Mouse (Mus musculus) MEL (cell line): ENCODE results near the gene Anxa2. TPM values are rescaled to one million over a fixed set of nuclear protein-coding genes. Genes with fewer than 3 reads are reported as not detected.

Experiments
- DNase-seq: peaks from one replicate; pipeline ENCODE4 v3.0.0; 2011; ENCODE audit warnings: low read depth, low spot score
- H3K27ac ChIP-seq: 2 replicates; pipeline ENCODE4 v1.5.1; 2012; ENCODE audit warnings: low read depth, mild to moderate bottlenecking, control low read depth, low read length, moderate library complexity; ENCODE audit not compliant: control insufficient read depth
- H3K27me3 ChIP-seq, 2 experiments: fragments of 150-350 bp in 1 of 2; sonication (generic) in 1 of 2; 2 replicates each; pipeline ENCODE4 v1.6.1; 2012; ENCODE audit warnings: low read length in 2 of 2, mild to moderate bottlenecking in 2 of 2, improper control_type of control experiment in 1 of 2, moderate library complexity in 1 of 2; ENCODE audit not compliant: insufficient read depth in 2 of 2, control insufficient read depth in 1 of 2
- H3K36me3 ChIP-seq, 2 experiments: 2 replicates each; pipeline ENCODE4 v1.6.1; 2012 to 2014; ENCODE audit warnings: low read length in 2 of 2, improper control_type of control experiment in 1 of 2, inconsistent platforms in 1 of 2, mild to moderate bottlenecking in 1 of 2; ENCODE audit not compliant: insufficient read depth in 2 of 2, control insufficient read depth in 1 of 2
- H3K4me1 ChIP-seq, 2 experiments: fragments of 150-350 bp in 1 of 2; sonication (generic) in 1 of 2; 2 replicates each; pipeline ENCODE4 v1.6.1; 2012; ENCODE audit warnings: low read length in 2 of 2, improper control_type of control experiment in 1 of 2, mild to moderate bottlenecking in 1 of 2; ENCODE audit not compliant: insufficient read depth in 2 of 2, control insufficient read depth in 1 of 2
- H3K4me3 ChIP-seq, 2 experiments: fragments of 150-350 bp in 1 of 2; sonication (generic) in 1 of 2; 2 replicates each; pipeline ENCODE4 v1.5.1; 2012; ENCODE audit warnings: low read depth in 2 of 2, low read length in 2 of 2, mild to moderate bottlenecking in 2 of 2, moderate library complexity in 2 of 2, control low read depth in 1 of 2, improper control_type of control experiment in 1 of 2; ENCODE audit not compliant: control insufficient read depth in 1 of 2, insufficient read depth in 1 of 2
- H3K79me2 ChIP-seq: 2 replicates; pipeline ENCODE4 v1.6.1; 2012; ENCODE audit warnings: mild to moderate bottlenecking, low read length, moderate library complexity; ENCODE audit not compliant: control insufficient read depth, poor library complexity, insufficient read depth
- H3K9ac ChIP-seq: 2 replicates; pipeline ENCODE4 v1.6.1; 2012; ENCODE audit warnings: low read depth, mild to moderate bottlenecking, control low read depth, low read length, moderate library complexity; ENCODE audit not compliant: control insufficient read depth, poor library complexity, severe bottlenecking
- H3K9me3 ChIP-seq: fragments of 150-350 bp; sonication (generic); replicated peaks from 2 replicates; pipeline ENCODE4 v1.6.1; 2012; ENCODE audit warnings: mild to moderate bottlenecking, low read length, improper control_type of control experiment, moderate library complexity; ENCODE audit not compliant: insufficient read depth
- BHLHE40 ChIP-seq: IDR thresholded peaks from 2 replicates; pipeline ENCODE4 v1.6.1; 2012; ENCODE audit warnings: low read depth, mild to moderate bottlenecking, inconsistent platforms, low read length, improper control_type of control experiment, borderline replicate concordance
- CHD1 ChIP-seq: IDR thresholded peaks from 2 replicates; pipeline ENCODE4 v1.6.1; 2012; ENCODE audit warnings: low read depth, mild to moderate bottlenecking, inconsistent platforms, low read length, improper control_type of control experiment
- CHD2 ChIP-seq: IDR thresholded peaks from 2 replicates; pipeline ENCODE4 v1.6.1; 2011; ENCODE audit warnings: low read length, improper control_type of control experiment
- CTCF ChIP-seq, 3 experiments: IDR thresholded peaks in 2 of 3; conservative IDR thresholded peaks in 1 of 3; 2 replicates each; pipeline ENCODE4 v1.5.1; 2011 to 2012; ENCODE audit warnings: low read length in 3 of 3, low read depth in 2 of 3, mild to moderate bottlenecking in 2 of 3, improper control_type of control experiment in 1 of 3, inconsistent platforms in 1 of 3, mixed read lengths in 1 of 3, moderate library complexity in 1 of 3; ENCODE audit not compliant: control insufficient read depth in 1 of 3, insufficient read depth in 1 of 3, poor library complexity in 1 of 3, severe bottlenecking in 1 of 3
- E2F4 ChIP-seq: IDR thresholded peaks from 2 replicates; pipeline ENCODE4 v1.6.1; 2011; ENCODE audit warnings: low read depth, low read length, improper control_type of control experiment, borderline replicate concordance
- EP300 ChIP-seq, 2 experiments: IDR thresholded peaks; 2 replicates each; pipeline ENCODE4 v1.6.1; 2011; ENCODE audit warnings: improper control_type of control experiment in 2 of 2, low read length in 2 of 2, low read depth in 1 of 2, mild to moderate bottlenecking in 1 of 2
- ETS1 ChIP-seq: IDR thresholded peaks from 2 replicates; pipeline ENCODE4 v1.6.1; 2012; ENCODE audit warnings: low read depth, mild to moderate bottlenecking, inconsistent platforms, low read length, improper control_type of control experiment, moderate library complexity
- GABPA ChIP-seq: IDR thresholded peaks from 2 replicates; pipeline ENCODE4 v1.6.1; 2012; ENCODE audit warnings: low read depth, mild to moderate bottlenecking, inconsistent platforms, low read length, improper control_type of control experiment, moderate library complexity
- HCFC1 ChIP-seq: IDR thresholded peaks from 2 replicates; pipeline ENCODE4 v1.6.1; 2012; ENCODE audit warnings: low read depth, mild to moderate bottlenecking, inconsistent platforms, low read length, improper control_type of control experiment, moderate library complexity
- JUND ChIP-seq: IDR thresholded peaks from 2 replicates; pipeline ENCODE4 v1.6.1; 2011; ENCODE audit warnings: low read depth, mild to moderate bottlenecking, improper control_type of control experiment, low read length
- KAT2A ChIP-seq: conservative IDR thresholded peaks from 2 replicates; pipeline ENCODE4 v1.6.1; 2012; ENCODE audit warnings: low read depth, low read length, improper control_type of control experiment, inconsistent platforms
- MAFK ChIP-seq: IDR thresholded peaks from 2 replicates; pipeline ENCODE4 v1.6.1; 2011; ENCODE audit warnings: low read depth, mild to moderate bottlenecking, low read length, improper control_type of control experiment, borderline replicate concordance
- MAZ ChIP-seq: IDR thresholded peaks from 2 replicates; pipeline ENCODE4 v1.6.1; 2012; ENCODE audit warnings: low read depth, mild to moderate bottlenecking, inconsistent platforms, low read length, improper control_type of control experiment
- MEF2A ChIP-seq: IDR thresholded peaks from 2 replicates; pipeline ENCODE4 v1.6.1; 2014; ENCODE audit warnings: low read depth, mild to moderate bottlenecking, inconsistent platforms, low read length, improper control_type of control experiment; ENCODE audit not compliant: poor library complexity, insufficient replicate concordance, severe bottlenecking; ENCODE audit errors: extremely low read depth
- MXI1 ChIP-seq: IDR thresholded peaks from 2 replicates; pipeline ENCODE4 v1.6.1; 2011; ENCODE audit warnings: mild to moderate bottlenecking, low read depth, low read length, improper control_type of control experiment
- MYB ChIP-seq: IDR thresholded peaks from 2 replicates; pipeline ENCODE4 v1.6.1; 2011; ENCODE audit warnings: mild to moderate bottlenecking, low read depth, low read length, improper control_type of control experiment
- MYC ChIP-seq: IDR thresholded peaks from 2 replicates; pipeline ENCODE4 v1.6.1; 2011; ENCODE audit warnings: low read depth, mild to moderate bottlenecking, low read length, improper control_type of control experiment, moderate library complexity
- NELFE ChIP-seq: IDR thresholded peaks from 2 replicates; pipeline ENCODE4 v1.6.1; 2011; ENCODE audit warnings: low read depth, low read length, improper control_type of control experiment
- NRF1 ChIP-seq: IDR thresholded peaks from 2 replicates; pipeline ENCODE4 v1.6.1; 2014; ENCODE audit warnings: low read depth, mild to moderate bottlenecking, inconsistent platforms, low read length, improper control_type of control experiment, moderate library complexity; ENCODE audit not compliant: poor library complexity, insufficient read depth, severe bottlenecking
- POLR2A ChIP-seq, 2 experiments: IDR thresholded peaks; 2 replicates each; pipeline ENCODE4 v1.6.1; 2011 to 2012; ENCODE audit warnings: low read length in 2 of 2, mild to moderate bottlenecking in 2 of 2, control low read depth in 1 of 2, improper control_type of control experiment in 1 of 2, low read depth in 1 of 2, moderate library complexity in 1 of 2; ENCODE audit not compliant: control insufficient read depth in 1 of 2, insufficient read depth in 1 of 2, poor library complexity in 1 of 2
- POLR2AphosphoS2 ChIP-seq: IDR thresholded peaks from 2 replicates; pipeline ENCODE4 v1.6.1; 2011; ENCODE audit warnings: low read length, improper control_type of control experiment
- POLR2AphosphoS5 ChIP-seq: IDR thresholded peaks from 2 replicates; pipeline ENCODE4 v1.6.1; 2012; ENCODE audit warnings: low read depth, borderline replicate concordance, mild to moderate bottlenecking, inconsistent platforms, low read length, moderate library complexity, mixed read lengths
- RAD21 ChIP-seq: IDR thresholded peaks from 2 replicates; pipeline ENCODE4 v1.6.1; 2011; ENCODE audit warnings: mild to moderate bottlenecking, low read depth, low read length, improper control_type of control experiment
- SIN3A ChIP-seq: IDR thresholded peaks from 2 replicates; pipeline ENCODE4 v1.6.1; 2012; ENCODE audit warnings: low read length, improper control_type of control experiment, inconsistent platforms
- SMC3 ChIP-seq: IDR thresholded peaks from 2 replicates; pipeline ENCODE4 v1.6.1; 2011; ENCODE audit warnings: low read depth, low read length, improper control_type of control experiment
- TAL1 ChIP-seq: IDR thresholded peaks from 2 replicates; pipeline ENCODE4 v1.6.1; 2012; ENCODE audit warnings: mild to moderate bottlenecking, inconsistent platforms, low read length, moderate library complexity, mixed read lengths
- TBP ChIP-seq: IDR thresholded peaks from 2 replicates; pipeline ENCODE4 v1.8.0; 2011; ENCODE audit warnings: low read depth, low read length, improper control_type of control experiment
- TCF12 ChIP-seq: IDR thresholded peaks from 2 replicates; pipeline ENCODE4 v1.6.1; 2014; ENCODE audit warnings: low read depth, mild to moderate bottlenecking, inconsistent platforms, low read length, improper control_type of control experiment, moderate library complexity
- UBTF ChIP-seq: IDR thresholded peaks from 2 replicates; pipeline ENCODE4 v1.6.1; 2012; ENCODE audit warnings: low read depth, mild to moderate bottlenecking, inconsistent platforms, low read length, improper control_type of control experiment, moderate library complexity, borderline replicate concordance; ENCODE audit not compliant: insufficient read depth
- USF2 ChIP-seq, 2 experiments: IDR thresholded peaks; 2 replicates each; pipeline ENCODE4 v1.6.1; 2011 to 2012; ENCODE audit warnings: improper control_type of control experiment in 2 of 2, low read length in 2 of 2, borderline replicate concordance in 1 of 2, inconsistent platforms in 1 of 2, low read depth in 1 of 2, mild to moderate bottlenecking in 1 of 2; ENCODE audit not compliant: insufficient read depth in 1 of 2
- ZC3H11A ChIP-seq: IDR thresholded peaks from 2 replicates; pipeline ENCODE4 v1.6.1; 2012; ENCODE audit warnings: low read depth, mild to moderate bottlenecking, inconsistent platforms, low read length, improper control_type of control experiment
- ZKSCAN1 ChIP-seq: IDR thresholded peaks from 2 replicates; pipeline ENCODE4 v1.6.1; 2012; ENCODE audit warnings: low read depth, mild to moderate bottlenecking, inconsistent platforms, low read length, improper control_type of control experiment, moderate library complexity
- ZMIZ1 ChIP-seq: IDR thresholded peaks from 2 replicates; pipeline ENCODE4 v1.6.1; 2012; ENCODE audit warnings: low read depth, mild to moderate bottlenecking, inconsistent platforms, low read length, improper control_type of control experiment, moderate library complexity
- ZNF384 ChIP-seq: IDR thresholded peaks from 2 replicates; pipeline ENCODE4 v1.6.1; 2012; ENCODE audit warnings: low read depth, mild to moderate bottlenecking, inconsistent platforms, low read length, improper control_type of control experiment
- polyA plus RNA-seq, 2 experiments: library from polyadenylated mRNA; stranded (reverse) in 1 of 2; unstranded in 1 of 2; fragments of >175 nt in 1 of 2; fragments of >200 nt in 1 of 2; gene quantifications; 2 replicates each; pipeline versions ENCODE4 v1.2.1 to v1.2.4; 2012; ENCODE audit warnings: low replicate concordance in 2 of 2, low read depth in 1 of 2; ENCODE audit not compliant: insufficient read length in 2 of 2, insufficient read depth in 1 of 2, missing spikeins in 1 of 2
- total RNA-seq: library from RNA; depleted of rRNA; stranded (reverse); fragments of 300-350 nt; gene quantifications from 2 replicates; pipeline ENCODE4 v1.2.3, GENCODE M21; 2012; rRNA removed

Gene Anxa2
- total RNA-seq: 33.9 and 147 TPM in 2 replicates
- 100 to 1,000 TPM in 1 of 2 experiments, not detected in 1; 190 TPM for polyA plus RNA-seq

- Histone ChIP-seq H3K4me3 (peak within 1 kb of the TSS; percentile 36 to 49), H3K4me1 (peaks cover 16 to 51% of the 10 kb centered on the region in 2 experiments), H3K27me3 (no peaks in the 10 kb centered on the region), H3K27ac (peak within 1 kb of the TSS; percentile 89), H3K9ac (peak within 1 kb of the TSS; percentile 49), H3K36me3 (peaks cover 0 to 42% of the 10 kb centered on the region in 2 experiments; a peak in 2 of 4 replicates), H3K79me2 (no peaks in the 10 kb centered on the region), H3K9me3 (no peaks in the 10 kb centered on the region)
- DNase-seq: peak; percentile 94
- no peak for TF ChIP-seq TAL1
- TF ChIP-seq NRF1: no peak
- no peak for TF ChIP-seq USF2 (IDR thresholded peaks at IDR 0.05; ENCODE audit: borderline replicate concordance in 1 of 2, insufficient read depth in 1 of 2, low read depth in 1 of 2, low read length in 2 of 2)
- no peak for TF ChIP-seq GABPA
- TF ChIP-seq ZC3H11A: no peak
- TF ChIP-seq POLR2AphosphoS5: no peak
- no peak for TF ChIP-seq CTCF (IDR thresholded peaks at IDR 0.05 in 2 of 3, conservative IDR thresholded peaks at IDR 0.05 in 1 of 3; ENCODE audit: control insufficient read depth in 1 of 3, insufficient read depth in 1 of 3, low read depth in 2 of 3, low read length in 3 of 3, poor library complexity in 1 of 3, severe bottlenecking in 1 of 3)
- 0 out of 2 replicates have a peak, but pooled peaks have one; percentile 27 for TF ChIP-seq HCFC1
- TF ChIP-seq SIN3A: no peak; the same call in 1 of the 2 replicates
- peak; percentile 83 for TF ChIP-seq ETS1
- TF ChIP-seq MAFK: no peak
- no peak for TF ChIP-seq ZKSCAN1
- TF ChIP-seq NELFE: no peak
- TF ChIP-seq ZMIZ1: 0 out of 2 replicates have a peak, but pooled peaks have one; percentile 38
- no peak for TF ChIP-seq MEF2A
- peak; percentile 79; the same call in 1 of the 2 replicates for TF ChIP-seq JUND
- no peak for TF ChIP-seq MYB
- peak; percentile 90 for TF ChIP-seq TBP
- TF ChIP-seq CHD1: no peak
- TF ChIP-seq MXI1: peak; percentile 51; the same call in 1 of the 2 replicates
- TF ChIP-seq ZNF384: no peak
- peak; percentile 93 for TF ChIP-seq MAZ
- no peak for TF ChIP-seq UBTF
- no peak for TF ChIP-seq MYC
- no peak for TF ChIP-seq SMC3
- no peak for TF ChIP-seq RAD21
- peak; percentile 37 to 64; a peak in 3 of 4 replicates for TF ChIP-seq EP300 (IDR thresholded peaks at IDR 0.05; ENCODE audit: low read depth in 1 of 2, low read length in 2 of 2)
- TF ChIP-seq TCF12: peak; percentile 25; the same call in 1 of the 2 replicates
- no peak for TF ChIP-seq BHLHE40
- no peak for TF ChIP-seq KAT2A
- no peak for TF ChIP-seq E2F4
- TF ChIP-seq POLR2A (IDR thresholded peaks at IDR 0.05; ENCODE audit: control insufficient read depth in 1 of 2, insufficient read depth in 1 of 2, low read depth in 1 of 2, low read length in 2 of 2, poor library complexity in 1 of 2): peak in 1 of 2 experiments; percentile 57; a peak in 1 of 4 replicates
- TF ChIP-seq POLR2AphosphoS2: no peak
- no peak for TF ChIP-seq CHD2
Measured at GRCm38 (mm10) chr9:69453066-69453900, at the start of gene Anxa2. Gene Anxa2 (plus strand): TSS chr9:69453620.
